Mouse (Mus musculus): Measurements from ENCODE around the gene Rnf213.

The Rnf213 gene

GRCm38 (mm10) chr11:119390271-119391231 lies 2.3 kb upstream of the Rnf213 start:
- peak; percentile 79 to 86 for DNase-seq

DNA sequence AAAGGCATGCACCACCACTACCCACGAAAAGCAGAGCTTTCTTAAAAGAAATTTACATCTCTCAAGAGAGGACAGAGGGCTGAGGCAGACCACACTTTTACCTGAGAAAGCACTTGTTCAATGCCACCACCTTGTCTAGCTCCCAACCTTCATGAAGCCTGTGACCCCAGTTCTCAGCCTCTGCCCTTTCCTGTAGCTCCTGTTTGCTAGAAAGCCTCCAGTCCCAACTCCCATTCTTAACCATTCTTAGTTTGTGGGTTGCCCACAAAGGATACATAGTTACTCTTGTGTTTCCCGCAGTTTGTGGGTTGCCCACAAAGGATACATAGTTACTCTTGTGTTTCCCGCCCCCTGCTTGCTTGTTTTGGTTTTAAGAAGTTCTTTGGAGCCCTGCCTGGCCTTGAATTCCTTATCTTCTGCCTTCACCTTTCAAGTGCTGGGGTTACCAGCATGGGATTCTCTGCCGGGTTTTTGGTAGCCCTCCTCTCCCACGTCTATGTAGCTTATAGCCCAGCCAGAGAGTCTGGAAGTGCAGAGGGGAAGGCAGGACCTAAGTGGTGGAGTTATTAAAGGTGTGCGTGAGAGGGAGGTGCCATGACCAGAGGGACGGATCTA lies 1.4 kb upstream of the Rnf213 start:
- no peak for DNase-seq

DNA sequence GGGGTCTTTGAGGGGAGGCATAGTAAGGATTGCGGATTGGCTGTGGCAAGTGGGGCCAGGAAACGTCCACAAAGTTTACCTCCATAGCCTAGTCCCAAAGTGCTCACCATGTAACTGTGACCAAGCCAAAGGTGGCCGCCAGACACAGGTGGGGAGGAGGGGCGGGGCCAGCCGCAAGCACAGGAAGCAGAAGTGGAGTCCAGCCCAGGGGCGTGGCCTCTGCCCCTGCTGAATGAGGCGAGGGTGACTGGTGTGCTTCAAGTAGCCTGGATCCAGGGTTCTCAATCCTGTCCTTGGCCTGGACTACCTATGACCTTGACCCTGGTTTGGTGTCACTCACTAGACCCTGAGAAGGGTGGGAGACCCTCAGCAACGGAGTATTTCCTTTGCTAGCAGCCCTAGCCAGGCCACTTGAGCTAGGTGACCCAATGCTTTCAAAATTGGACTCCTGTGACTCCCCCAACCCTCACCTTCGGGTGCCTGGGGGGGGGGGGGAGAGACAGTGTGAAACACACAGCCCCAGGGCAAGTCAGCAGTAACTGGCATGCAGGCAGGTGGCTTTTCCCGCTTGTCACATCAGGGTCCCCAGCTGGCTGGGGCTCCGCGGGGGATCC lies 792 bp upstream of the Rnf213 start:
- DNase-seq: peak; percentile 88 to 94

DNA sequence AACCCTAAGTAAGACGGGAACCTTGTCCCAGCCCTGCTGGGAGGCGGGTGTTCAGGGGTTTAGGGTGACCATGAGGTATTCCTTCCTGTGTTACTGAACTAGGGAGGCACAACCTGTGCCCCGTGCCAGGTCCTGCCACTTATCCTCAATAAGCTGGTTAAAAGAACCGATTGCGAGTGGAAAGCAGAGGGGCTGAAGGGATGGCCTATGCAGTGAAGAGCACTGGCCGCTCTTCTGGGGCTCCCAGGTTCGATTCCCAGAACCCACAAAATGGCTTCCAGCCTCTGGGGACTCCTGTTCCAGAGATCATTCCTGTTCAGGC lies 544 bp downstream of the Rnf213 start:
- peak in 1 of 2 experiments; percentile 51 for DNase-seq

- peak in 1 of 2 experiments; percentile 58 for DNase-seq
Measured at GRCm38 (mm10) chr11:119394210-119394609, 1.3 kb downstream of the Rnf213 start.

GRCm38 (mm10) chr11:119395394-119395793 lies 2.5 kb downstream of the Rnf213 start:
- DNase-seq: no peak

DNA sequence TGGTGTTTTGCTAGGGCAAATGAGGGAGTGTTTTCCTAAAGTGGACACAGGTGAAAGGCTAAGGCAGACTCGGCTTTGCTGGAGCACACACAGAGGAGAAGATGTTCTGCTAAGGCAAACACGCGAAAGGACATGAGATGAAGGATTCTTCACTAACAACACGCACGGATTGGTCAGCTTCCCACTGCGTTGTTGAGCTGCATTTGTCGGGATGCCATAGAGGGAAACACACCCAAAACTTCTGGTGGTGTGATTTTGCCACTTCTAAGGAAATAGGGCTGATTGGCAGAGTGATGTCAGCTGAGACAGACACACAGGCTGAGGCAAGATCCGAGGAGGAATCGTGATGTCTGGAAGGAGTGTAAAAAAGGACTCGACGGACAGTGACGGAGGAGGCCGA lies 3.0 kb downstream of the Rnf213 start:
- no peak for DNase-seq

DNA sequence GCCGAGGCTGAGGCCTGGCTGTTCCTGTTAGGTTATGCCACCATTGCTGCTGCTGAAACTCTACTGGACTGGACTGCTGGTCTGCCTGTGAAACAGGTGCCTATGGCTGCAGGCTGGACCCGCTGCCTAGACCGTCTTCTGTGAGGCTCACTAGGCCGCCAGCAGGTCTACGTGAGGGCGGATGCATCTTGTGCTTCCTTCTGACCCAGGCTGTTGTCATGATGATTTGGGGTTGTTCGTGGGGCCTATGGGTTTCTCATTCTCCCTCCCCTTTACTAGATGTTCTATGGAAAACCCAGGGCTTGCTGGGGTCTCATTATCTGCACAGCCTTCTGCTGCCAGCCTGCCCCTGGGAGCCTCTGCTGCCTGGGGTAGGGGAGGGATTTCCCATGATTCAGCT lies 3.6 kb downstream of the Rnf213 start:
- DNase-seq: peak in 1 of 2 experiments; percentile 33

GRCm38 (mm10) chr11:119402501-119403160 lies 9.7 kb downstream of the Rnf213 start:
- DNase-seq: peak in 1 of 2 experiments; percentile 26

GRCm38 (mm10) chr11:119404627-119405026 lies 11.7 kb downstream of the Rnf213 start:
- peak; percentile 33 to 64 for DNase-seq

DNA sequence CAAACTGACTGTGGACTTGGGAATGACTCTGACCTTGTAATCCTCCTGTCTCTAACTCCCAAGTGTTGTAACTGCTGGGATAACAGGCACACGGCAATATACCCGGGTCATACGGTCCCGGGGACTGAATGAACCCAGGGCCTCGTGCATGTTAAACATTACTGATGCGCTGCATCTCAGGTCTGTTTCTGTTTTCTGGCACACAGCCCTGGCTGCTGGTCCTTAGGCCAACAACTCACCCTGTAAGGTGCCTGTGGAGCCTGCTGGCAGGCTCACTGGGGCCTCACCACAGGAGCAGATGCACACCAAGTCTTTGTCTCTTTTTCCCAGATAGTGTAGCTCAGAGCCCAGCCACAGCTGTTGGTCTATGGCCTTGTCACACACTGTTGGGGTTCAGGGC lies 14.5 kb downstream of the Rnf213 start:
- DNase-seq: peak; percentile 24 to 49

DNA sequence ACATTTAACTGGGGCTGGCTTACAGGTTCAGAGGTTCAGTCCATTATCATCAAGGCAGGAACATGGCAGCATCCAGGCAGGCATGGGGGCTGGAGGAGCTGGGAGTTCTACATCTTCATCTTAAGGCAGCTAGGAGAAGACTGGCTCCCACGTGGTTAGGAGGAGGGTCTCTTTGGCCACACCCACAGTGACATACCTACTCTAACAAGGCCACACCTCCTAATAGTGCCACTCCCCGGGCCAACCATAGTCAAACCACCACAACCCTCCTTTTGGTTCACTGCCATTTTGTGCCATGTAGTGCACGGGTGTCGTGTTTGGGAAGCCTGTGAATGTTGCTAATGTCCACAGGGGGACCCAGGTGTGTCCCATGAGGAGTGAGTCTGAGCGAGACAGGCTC lies 15.1 kb downstream of the Rnf213 start:
- peak in 1 of 2 experiments; percentile 35 for DNase-seq

- DNase-seq: no peak
Measured at GRCm38 (mm10) chr11:119419327-119420118, 26.6 kb downstream of the Rnf213 start.

GRCm38 (mm10) chr11:119420426-119420825 lies 27.5 kb downstream of the Rnf213 start:
- no peak for DNase-seq

- DNase-seq: no peak
Measured at GRCm38 (mm10) chr11:119427431-119427830, 34.5 kb downstream of the Rnf213 start.

GRCm38 (mm10) chr11:119427986-119428385 lies 35.1 kb downstream of the Rnf213 start:
- DNase-seq: peak in 1 of 2 experiments; percentile 27

- DNase-seq: peak; percentile 67 to 81
Measured at GRCm38 (mm10) chr11:119428649-119429136, 35.8 kb downstream of the Rnf213 start.

GRCm38 (mm10) chr11:119431516-119431915 lies 38.6 kb downstream of the Rnf213 start:
- DNase-seq: no peak

DNA sequence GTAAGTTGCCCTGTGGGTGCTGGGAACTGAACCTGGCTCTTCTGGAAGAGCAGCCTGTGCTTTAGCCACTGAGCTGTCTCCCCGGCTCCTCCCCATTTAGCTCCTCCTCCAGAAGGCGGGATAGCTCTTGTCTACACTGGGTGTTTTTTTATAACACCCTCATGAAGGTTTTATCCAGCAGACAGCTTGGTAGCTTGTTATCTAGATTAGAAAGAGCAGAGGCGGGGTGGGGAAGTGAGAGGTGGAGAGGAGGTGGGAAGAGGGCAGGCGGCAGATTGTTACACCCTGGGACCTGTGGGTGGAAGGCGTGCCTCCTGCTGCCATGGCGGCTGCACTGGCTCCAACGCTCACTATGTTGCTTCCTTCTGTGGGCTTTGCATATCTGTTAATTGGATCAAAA lies 39.8 kb downstream of the Rnf213 start:
- no peak for DNase-seq

DNA sequence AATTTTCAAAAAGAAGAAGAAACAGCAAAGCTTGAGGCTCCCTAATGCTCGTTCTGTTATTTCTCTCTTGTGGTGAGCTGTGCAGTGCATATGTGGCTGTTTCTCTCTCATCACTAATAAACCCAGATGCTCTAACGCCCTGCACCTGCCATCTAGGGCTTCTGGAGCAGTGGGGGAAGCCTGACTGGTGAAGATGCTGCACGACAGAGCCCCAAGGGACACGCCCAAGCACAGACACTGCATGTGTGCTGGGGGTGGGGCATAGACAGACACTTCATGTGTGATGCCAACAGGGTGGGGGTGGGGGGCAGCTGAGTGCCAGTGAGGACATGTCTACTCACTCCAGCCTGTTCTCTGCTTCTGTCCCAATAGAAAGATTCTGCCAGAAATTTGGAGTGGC lies 41.4 kb downstream of the Rnf213 start:
- DNase-seq: no peak

GRCm38 (mm10) chr11:119435880-119436872 lies 43.3 kb downstream of the Rnf213 start:
- peak; percentile 65 to 69 for DNase-seq
